Mouse (Mus musculus): ENCODE measurements around the gene Slc38a4. TPM values are rescaled to one million over a fixed set of nuclear protein-coding genes. Genes with fewer than 3 reads are reported as not detected.
A peak's percentile ranks its signal among the peaks of the same experiment; 100 is the strongest.

The Slc38a4 gene
- polyA plus RNA-seq, 1 experiment from 2014 or later = 32.8 TPM

GRCm38 (mm10) chr15:97059071-97060041 lies 3.6 kb upstream of the Slc38a4 start:
- Histone ChIP-seq H3K36me3 (ENCODE audit: control insufficient read depth, insufficient read depth, low read length) (no peaks in the 10 kb centered on the region), H3K4me3 (ENCODE audit: low read length) (no peak overlapping the region), H3K9me3 (ENCODE audit: control insufficient read depth, low read length) (peaks cover 6% of the 10 kb centered on the region), H3K4me2 (ENCODE audit: low read depth, low read length) (no peak overlapping the region), H3K27me3 (replicated peaks; ENCODE audit: control insufficient read depth, insufficient read depth, low read length) (no peaks in the 10 kb centered on the region), H3K27ac (ENCODE audit: low read length) (no peak overlapping the region), H3K9ac (ENCODE audit: low read depth, low read length) (no peak overlapping the region), H3K4me1 (ENCODE audit: control insufficient read depth, insufficient read depth, low read length) (no peaks in the 10 kb centered on the region)
- 78% methylated on average over 24 of the region's 24 CpGs for WGBS
- no peak for ATAC-seq

GRCm38 (mm10) chr15:97054767-97055489 lies 828 bp downstream of the Slc38a4 start:
- H3K4me2 ChIP-seq (ENCODE audit: low read depth, low read length) = peak overlapping the region; percentile 69
- 54% methylated on average over 31 of the region's 31 CpGs for WGBS
- H3K36me3 ChIP-seq (ENCODE audit: control insufficient read depth, insufficient read depth, low read length) = no peaks in the 10 kb centered on the region
- peaks cover 6% of the 10 kb centered on the region; the same call in 1 of the 2 replicates for H3K4me1 ChIP-seq (ENCODE audit: control insufficient read depth, insufficient read depth, low read length)
- peak overlapping the region; percentile 71 for H3K9ac ChIP-seq (ENCODE audit: low read depth, low read length)
- no peak for ATAC-seq
- H3K9me3 ChIP-seq (ENCODE audit: control insufficient read depth, low read length) = peaks cover 9% of the 10 kb centered on the region
- peak overlapping the region; percentile 65 for H3K27ac ChIP-seq (ENCODE audit: low read length)
- peak overlapping the region; percentile 55 for H3K4me3 ChIP-seq (ENCODE audit: low read length)
- H3K27me3 ChIP-seq (replicated peaks; ENCODE audit: control insufficient read depth, insufficient read depth, low read length) = no peaks in the 10 kb centered on the region

- H3K4me2 ChIP-seq (ENCODE audit: low read depth, low read length) = peak overlapping the region; percentile 69
- no peaks in the 10 kb centered on the region for H3K27me3 ChIP-seq (replicated peaks; ENCODE audit: control insufficient read depth, insufficient read depth, low read length)
- peaks cover 11% of the 10 kb centered on the region for H3K4me1 ChIP-seq (ENCODE audit: control insufficient read depth, insufficient read depth, low read length)
- H3K27ac ChIP-seq (ENCODE audit: low read length) = no peak overlapping the region
- H3K9ac ChIP-seq (ENCODE audit: low read depth, low read length) = peak overlapping the region; percentile 71
- no peak for ATAC-seq
- peak overlapping the region; percentile 55 for H3K4me3 ChIP-seq (ENCODE audit: low read length)
- peaks cover 9% of the 10 kb centered on the region for H3K9me3 ChIP-seq (ENCODE audit: control insufficient read depth, low read length)
- 48% methylated on average over 15 of the region's 15 CpGs for WGBS
- no peaks in the 10 kb centered on the region for H3K36me3 ChIP-seq (ENCODE audit: control insufficient read depth, insufficient read depth, low read length)
Measured at GRCm38 (mm10) chr15:97054131-97054530, 1.6 kb downstream of the Slc38a4 start.

- Histone ChIP-seq H3K9ac (ENCODE audit: low read depth, low read length) (no peak overlapping the region), H3K4me1 (ENCODE audit: control insufficient read depth, insufficient read depth, low read length) (peaks cover 11% of the 10 kb centered on the region), H3K4me2 (ENCODE audit: low read depth, low read length) (no peak overlapping the region), H3K27me3 (replicated peaks; ENCODE audit: control insufficient read depth, insufficient read depth, low read length) (no peaks in the 10 kb centered on the region), H3K9me3 (ENCODE audit: control insufficient read depth, low read length) (peaks cover 9% of the 10 kb centered on the region), H3K27ac (ENCODE audit: low read length) (no peak overlapping the region), H3K4me3 (ENCODE audit: low read length) (no peak overlapping the region), H3K36me3 (ENCODE audit: control insufficient read depth, insufficient read depth, low read length) (no peaks in the 10 kb centered on the region)
- no peak for ATAC-seq
- WGBS = 35% methylated on average over 12 of the region's 12 CpGs
Measured at GRCm38 (mm10) chr15:97050436-97050835, 5.3 kb downstream of the Slc38a4 start.

- 48% methylated on average over 10 of the region's 10 CpGs for WGBS
- no peaks in the 10 kb centered on the region for H3K27me3 ChIP-seq (replicated peaks; ENCODE audit: control insufficient read depth, insufficient read depth, low read length)
- no peak overlapping the region for H3K4me3 ChIP-seq (ENCODE audit: low read length)
- no peaks in the 10 kb centered on the region for H3K36me3 ChIP-seq (ENCODE audit: control insufficient read depth, insufficient read depth, low read length)
- H3K9ac ChIP-seq (ENCODE audit: low read depth, low read length) = no peak overlapping the region; the same call in 1 of the 2 replicates
- peak; percentile 40; the same call in 1 of the 2 replicates for ATAC-seq
- peaks cover 9% of the 10 kb centered on the region for H3K9me3 ChIP-seq (ENCODE audit: control insufficient read depth, low read length)
- H3K27ac ChIP-seq (ENCODE audit: low read length) = no peak overlapping the region
- peaks cover 11% of the 10 kb centered on the region for H3K4me1 ChIP-seq (ENCODE audit: control insufficient read depth, insufficient read depth, low read length)
- H3K4me2 ChIP-seq (ENCODE audit: low read depth, low read length) = no peak overlapping the region
Measured at GRCm38 (mm10) chr15:97050011-97050410, 5.7 kb downstream of the Slc38a4 start.

- no peak overlapping the region for H3K27ac ChIP-seq (ENCODE audit: low read length)
- peak; percentile 26; the same call in 1 of the 2 replicates for ATAC-seq
- H3K4me2 ChIP-seq (ENCODE audit: low read depth, low read length) = no peak overlapping the region
- H3K36me3 ChIP-seq (ENCODE audit: control insufficient read depth, insufficient read depth, low read length) = no peaks in the 10 kb centered on the region
- H3K9ac ChIP-seq (ENCODE audit: low read depth, low read length) = no peak overlapping the region; the same call in 1 of the 2 replicates
- H3K27me3 ChIP-seq (replicated peaks; ENCODE audit: control insufficient read depth, insufficient read depth, low read length) = no peaks in the 10 kb centered on the region
- peaks cover 11% of the 10 kb centered on the region for H3K4me1 ChIP-seq (ENCODE audit: control insufficient read depth, insufficient read depth, low read length)
- WGBS = 51% methylated on average over 11 of the region's 11 CpGs
- H3K4me3 ChIP-seq (ENCODE audit: low read length) = no peak overlapping the region
- peaks cover 3% of the 10 kb centered on the region; the same call in 1 of the 2 replicates for H3K9me3 ChIP-seq (ENCODE audit: control insufficient read depth, low read length)
Measured at GRCm38 (mm10) chr15:97049281-97049841, 6.4 kb downstream of the Slc38a4 start.

- no peak overlapping the region for H3K4me3 ChIP-seq (ENCODE audit: low read length)
- no peak for ATAC-seq
- H3K4me2 ChIP-seq (ENCODE audit: low read depth, low read length) = no peak overlapping the region
- no peaks in the 10 kb centered on the region for H3K27me3 ChIP-seq (replicated peaks; ENCODE audit: control insufficient read depth, insufficient read depth, low read length)
- peaks cover 11% of the 10 kb centered on the region for H3K4me1 ChIP-seq (ENCODE audit: control insufficient read depth, insufficient read depth, low read length)
- H3K27ac ChIP-seq (ENCODE audit: low read length) = no peak overlapping the region
- H3K9ac ChIP-seq (ENCODE audit: low read depth, low read length) = no peak overlapping the region
- H3K36me3 ChIP-seq (ENCODE audit: control insufficient read depth, insufficient read depth, low read length) = no peaks in the 10 kb centered on the region
- 74% methylated on average over 5 of the region's 5 CpGs for WGBS
- H3K9me3 ChIP-seq (ENCODE audit: control insufficient read depth, low read length) = no peaks in the 10 kb centered on the region
Measured at GRCm38 (mm10) chr15:97048267-97048666, 7.5 kb downstream of the Slc38a4 start.

GRCm38 (mm10) chr15:97043921-97044320 lies 11.8 kb downstream of the Slc38a4 start:
- Histone ChIP-seq H3K27ac (ENCODE audit: low read length) (no peak overlapping the region), H3K9ac (ENCODE audit: low read depth, low read length) (no peak overlapping the region), H3K36me3 (ENCODE audit: control insufficient read depth, insufficient read depth, low read length) (no peaks in the 10 kb centered on the region), H3K9me3 (ENCODE audit: control insufficient read depth, low read length) (no peaks in the 10 kb centered on the region), H3K4me2 (ENCODE audit: low read depth, low read length) (no peak overlapping the region), H3K27me3 (replicated peaks; ENCODE audit: control insufficient read depth, insufficient read depth, low read length) (no peaks in the 10 kb centered on the region), H3K4me3 (ENCODE audit: low read length) (no peak overlapping the region), H3K4me1 (ENCODE audit: control insufficient read depth, insufficient read depth, low read length) (no peaks in the 10 kb centered on the region)
- ATAC-seq = no peak
- 93% methylated on average over 13 of the region's 13 CpGs for WGBS

GRCm38 (mm10) chr15:97042001-97042491 lies 13.7 kb downstream of the Slc38a4 start:
- Histone ChIP-seq H3K4me1 (ENCODE audit: control insufficient read depth, insufficient read depth, low read length) (no peaks in the 10 kb centered on the region), H3K36me3 (ENCODE audit: control insufficient read depth, insufficient read depth, low read length) (no peaks in the 10 kb centered on the region), H3K4me3 (ENCODE audit: low read length) (no peak overlapping the region), H3K9me3 (ENCODE audit: control insufficient read depth, low read length) (no peaks in the 10 kb centered on the region), H3K27ac (ENCODE audit: low read length) (peak overlapping the region; percentile 54), H3K4me2 (ENCODE audit: low read depth, low read length) (no peak overlapping the region), H3K9ac (ENCODE audit: low read depth, low read length) (no peak overlapping the region), H3K27me3 (replicated peaks; ENCODE audit: control insufficient read depth, insufficient read depth, low read length) (no peaks in the 10 kb centered on the region)
- peak; percentile 71 for ATAC-seq
- WGBS = 23% methylated on average over 7 of the region's 7 CpGs
